Mouse (Mus musculus): ENCODE data around the gene Lect2.

GRCm38 (mm10) chr13:56561129-56561528, 12.8 kb upstream of the Lect2 start:
- no peak for TF ChIP-seq CTCF (IDR thresholded peaks at IDR 0.05; ENCODE audit: control insufficient read depth, insufficient read depth, insufficient read length)
- TF ChIP-seq MYOG (IDR thresholded peaks at IDR 0.05; ENCODE audit: control insufficient read depth, extremely low read depth, insufficient read length): no peak
- no peak for TF ChIP-seq USF1 (IDR thresholded peaks at IDR 0.05; ENCODE audit: low read depth)
- no peak for TF ChIP-seq CEBPB (IDR thresholded peaks at IDR 0.05; ENCODE audit: low read depth)
- no peak for TF ChIP-seq MAX (IDR thresholded peaks at IDR 0.05)
- no peak for TF ChIP-seq MYOD1 (IDR thresholded peaks at IDR 0.05; ENCODE audit: control insufficient read depth, insufficient read length, low read depth)
- TF ChIP-seq FOSL1 (IDR thresholded peaks at IDR 0.05; ENCODE audit: insufficient read depth, low read length, poor library complexity, severe bottlenecking): no peak

Data from C2C12 (cell line).